ENCODE assay signal across 23 mouse cellular contexts in genomic region chr12:73743087-73743486, GRCm38 (mm10).
DNase-seq lines count a peak whose midpoint lies in the region; ATAC-seq and TF ChIP-seq lines count a peak whose summit lies in the region.
"Had no signal": no experiment of that assay in that cellular context is flagged by ENCODE, and none has a peak within 500 bp of the region (broad histone marks: within the 10 kb centered on the region; RNA-seq: fewer than 3 reads in every experiment).

No protein-coding gene starts in this region.

- TF ChIP-seq CTCF in kidney, adult 2 months (conservative IDR thresholded peaks at IDR 0.05; ENCODE audit: insufficient read depth, insufficient read length, low read depth, low read length) = no peak

- H3K27ac ChIP-seq in heart, embryonic 10.5 days = peak overlapping the region; percentile 65
- no peak overlapping the region; the same call in 1 of the 2 replicates for H3K27ac ChIP-seq in kidney, adult 2 months (ENCODE audit: insufficient read depth, low read depth, low read length)
- H3K27ac ChIP-seq in limb, embryonic 13.5 days = no peak overlapping the region
- H3K27ac ChIP-seq in limb, embryonic 10.5 days = no peak overlapping the region
- H3K27ac ChIP-seq: embryonic facial prominence, embryonic 15.5 days; gastrocnemius, adult 2 months; hindbrain, embryonic 12.5 days; hindbrain, embryonic 15.5 days had no signal

- H3K9me3 ChIP-seq in heart, embryonic 10.5 days = no peaks in the 10 kb centered on the region
- no peaks in the 10 kb centered on the region for H3K9me3 ChIP-seq in limb, embryonic 13.5 days
- H3K9me3 ChIP-seq in limb, embryonic 10.5 days (replicated peaks) = no peaks in the 10 kb centered on the region
- H3K9me3 ChIP-seq: embryonic facial prominence, embryonic 15.5 days; hindbrain, embryonic 12.5 days; hindbrain, embryonic 15.5 days had no signal

- H3K4me1 ChIP-seq in heart, embryonic 10.5 days = peaks cover 32% of the 10 kb centered on the region
- peaks cover 8% of the 10 kb centered on the region for H3K4me1 ChIP-seq in kidney, adult 2 months (ENCODE audit: control insufficient read depth, insufficient read depth, low read length)
- peaks cover 12% of the 10 kb centered on the region; the same call in 1 of the 2 replicates for H3K4me1 ChIP-seq in limb, embryonic 13.5 days
- H3K4me1 ChIP-seq in limb, embryonic 10.5 days = peaks cover 11% of the 10 kb centered on the region
- H3K4me1 ChIP-seq: hindbrain, embryonic 12.5 days; hindbrain, embryonic 15.5 days had no signal

- H3K4me3 ChIP-seq in heart, embryonic 10.5 days = no peak overlapping the region
- H3K4me3 ChIP-seq in kidney, adult 2 months (ENCODE audit: insufficient read depth, low read depth, low read length) = no peak overlapping the region
- H3K4me3 ChIP-seq in limb, embryonic 13.5 days = no peak overlapping the region
- H3K4me3 ChIP-seq in limb, embryonic 10.5 days = no peak overlapping the region
- H3K4me3 ChIP-seq: embryonic facial prominence, embryonic 15.5 days; gastrocnemius, adult 2 months; hindbrain, embryonic 12.5 days; hindbrain, embryonic 15.5 days had no signal

- intact Hi-C loops in heart, postnatal 25 days (cut with DNase I) = no loop called here

- no peaks in the 10 kb centered on the region for H3K36me3 ChIP-seq in heart, embryonic 10.5 days
- H3K36me3 ChIP-seq in kidney, adult 2 months (ENCODE audit: control insufficient read depth, insufficient read depth, low read length) = no peaks in the 10 kb centered on the region
- H3K36me3 ChIP-seq in limb, embryonic 13.5 days = no peaks in the 10 kb centered on the region
- no peaks in the 10 kb centered on the region for H3K36me3 ChIP-seq in limb, embryonic 10.5 days
- H3K36me3 ChIP-seq: embryonic facial prominence, embryonic 15.5 days; G1E; hindbrain, embryonic 12.5 days; hindbrain, embryonic 15.5 days had no signal

- TF ChIP-seq POLR2A in kidney, adult 2 months (IDR thresholded peaks at IDR 0.05; ENCODE audit: low read depth, low read length) = no peak

- 0 out of 2 replicates have a peak, but pooled peaks have one; percentile 24 for ATAC-seq in limb, embryonic 13.5 days (ENCODE audit: low FRiP score, low read depth)
- ATAC-seq: forebrain, embryonic 14.5 days; forebrain, postnatal 0 days; intestine, postnatal 0 days; Patski had no signal

- no peak overlapping the region for H3K9ac ChIP-seq in limb, embryonic 13.5 days
- H3K9ac ChIP-seq: embryonic facial prominence, embryonic 15.5 days; forebrain, postnatal 0 days; hindbrain, embryonic 12.5 days; hindbrain, embryonic 15.5 days had no signal

- no peaks in the 10 kb centered on the region for H3K27me3 ChIP-seq in heart, embryonic 10.5 days (ENCODE audit: insufficient read depth, poor library complexity, severe bottlenecking)
- no peaks in the 10 kb centered on the region for H3K27me3 ChIP-seq in kidney, adult 2 months (replicated peaks; ENCODE audit: control insufficient read depth, insufficient read depth, low read length)
- H3K27me3 ChIP-seq in limb, embryonic 13.5 days = no peaks in the 10 kb centered on the region
- H3K27me3 ChIP-seq in limb, embryonic 10.5 days (ENCODE audit: low read depth, poor library complexity, severe bottlenecking) = peaks cover 18% of the 10 kb centered on the region
- H3K27me3 ChIP-seq: CH12.LX; embryonic facial prominence, embryonic 15.5 days; hindbrain, embryonic 15.5 days; Patski had no signal

- H3K4me2 ChIP-seq in limb, embryonic 13.5 days (replicated peaks) = no peak overlapping the region
- H3K4me2 ChIP-seq: embryonic facial prominence, embryonic 15.5 days; hindbrain, embryonic 12.5 days; hindbrain, embryonic 15.5 days had no signal

- DNase-seq in heart, embryonic 10.5 days (ENCODE audit: low spot score) = no peak
- no peak for DNase-seq in heart, postnatal 25 days (ENCODE audit: low spot score)
- DNase-seq in kidney, adult 2 months = peak; percentile 13
- no peak for DNase-seq in kidney, adult 11 months
- DNase-seq in limb, embryonic 10.5 days (ENCODE audit: low spot score) = no peak
- DNase-seq: B cell, adult 2 months; cerebellum, adult 11 months; cerebellum, adult 2 months; cerebellum, adult 9-11 months; cerebellum, postnatal 25 days; forebrain, postnatal 0 days; gastrocnemius, adult 2 months; gastrocnemius, postnatal 14 days; heart, adult 11 months had no signal
